Mouse (Mus musculus): ENCODE measurements around the gene AI413582.

- TF ChIP-seq CTCF (IDR thresholded peaks at IDR 0.05; ENCODE audit: low read depth) (no peak), EP300 (IDR thresholded peaks at IDR 0.05; ENCODE audit: low read depth) (no peak)
These were observed 349 bp upstream of the AI413582 start for GRCm38 (mm10) chr17:27565942-27566267.
